Mouse (Mus musculus): Measurements from ENCODE around the gene Muc1. TPM values are rescaled to one million over a fixed set of nuclear protein-coding genes. Genes with fewer than 3 reads are reported as not detected.
A peak's percentile ranks its signal among the peaks of the same experiment; 100 is the strongest.

The Muc1 gene
- polyA plus RNA-seq, 2 experiments, result 1.1 to 5.6 TPM

DNA sequence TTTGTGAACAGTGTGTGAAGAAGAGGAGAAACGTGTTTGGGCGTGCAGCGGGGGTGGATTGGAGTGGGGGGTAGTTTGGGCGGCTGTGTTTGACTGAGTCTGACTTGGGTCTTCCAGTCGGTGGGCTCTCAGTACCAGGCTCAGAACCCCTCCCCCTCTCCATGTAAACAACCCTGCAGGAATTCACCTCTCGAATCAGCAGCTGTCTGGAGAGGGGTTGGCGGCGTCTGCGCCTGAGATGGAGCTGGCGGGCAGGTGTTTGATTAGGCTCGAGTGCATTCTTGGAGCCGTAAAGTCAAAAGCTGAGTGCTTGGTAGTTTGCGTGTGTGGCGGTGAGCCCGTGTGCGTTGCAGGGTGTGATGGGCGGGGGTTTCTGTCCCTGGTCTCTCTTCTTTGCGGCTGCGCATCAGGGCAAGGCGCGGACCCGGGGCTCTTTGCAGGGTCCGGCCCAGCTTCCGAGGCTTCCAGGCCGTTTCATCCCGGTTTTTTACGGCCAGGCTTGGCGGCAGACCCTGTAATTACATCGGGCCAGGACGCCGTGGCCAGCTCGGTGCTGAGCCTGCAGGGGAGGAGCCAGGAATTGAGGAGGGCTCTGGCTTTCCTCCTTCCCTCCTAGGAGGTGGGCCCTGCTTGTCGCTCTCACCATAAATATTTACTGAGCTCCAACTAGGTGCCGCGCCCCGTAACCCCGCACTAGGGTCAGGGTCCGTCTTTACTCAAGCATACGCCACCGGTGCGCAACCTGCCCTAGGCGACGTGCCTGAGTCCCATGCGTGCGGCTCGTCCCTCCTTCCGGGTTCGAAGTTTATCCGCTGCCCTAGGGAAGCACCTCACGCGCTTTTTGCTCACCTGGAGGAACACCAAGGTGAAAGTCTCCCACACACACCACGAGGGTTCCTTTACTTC, 52.0 kb downstream of the Muc1 start, which contains the start of gene Efna1:
Gene Efna1, minus strand, starts transcription at position 537 of the 906 bp plus-strand sequence.
- H3K27me3 ChIP-seq (ENCODE audit: control insufficient read depth, insufficient read depth, low read length), result no peaks in the 10 kb centered on the region
- peak; percentile 36; the same call in 1 of the 2 replicates for ATAC-seq (ENCODE audit: low FRiP score, low read depth)
- WGBS, result under 1% methylated on average over 51 of the region's 52 CpGs

DNA sequence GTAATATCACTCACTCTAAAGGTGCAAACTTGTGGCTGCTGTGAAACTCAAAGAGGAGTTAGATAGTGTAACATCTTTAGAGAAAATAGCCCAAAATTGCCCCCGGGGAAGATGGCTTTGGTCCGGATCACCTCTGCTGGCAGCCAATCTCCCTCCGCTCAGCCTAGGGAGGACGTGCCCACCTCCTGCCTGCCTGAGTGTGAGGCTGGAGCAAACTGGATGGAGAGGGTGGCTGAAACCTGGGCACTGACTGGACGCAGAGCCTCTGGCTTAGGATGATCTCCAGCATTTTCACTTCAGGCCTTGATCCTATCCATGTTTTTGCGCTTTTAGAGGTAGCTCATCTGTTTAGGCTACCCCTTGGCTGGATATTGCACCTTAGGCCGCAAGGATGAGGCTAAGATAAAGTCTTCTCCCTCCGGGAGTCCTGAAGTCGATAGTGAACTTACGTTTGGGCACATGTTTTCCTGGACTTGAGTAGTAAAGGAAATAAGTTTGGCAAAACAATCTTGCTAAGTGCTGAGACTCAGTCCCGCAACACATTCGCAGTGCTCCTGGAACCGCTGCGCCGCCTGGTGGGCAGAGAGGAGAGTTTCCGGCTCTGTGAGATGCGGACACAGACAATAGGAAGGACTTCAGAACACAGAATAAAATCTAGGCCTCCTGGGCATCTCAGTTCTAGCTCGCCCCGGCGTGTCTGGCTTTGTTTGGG, 52.9 kb downstream of the Muc1 start:
- peak; percentile 76 for DNase-seq (ENCODE audit: low spot score)
- no peak for ATAC-seq (ENCODE audit: low FRiP score, low read depth)
- no peak for TF ChIP-seq POLR2A (IDR thresholded peaks at IDR 0.05; ENCODE audit: borderline replicate concordance, extremely low read depth, insufficient read depth, insufficient read length)
- H3K27ac ChIP-seq (replicated peaks; ENCODE audit: low read depth, low read length), result peak overlapping the region; percentile 33; the same call in 1 of the 2 replicates
- H3K27me3 ChIP-seq (ENCODE audit: control insufficient read depth, insufficient read depth, low read length), result no peaks in the 10 kb centered on the region
- no peaks in the 10 kb centered on the region for H3K36me3 ChIP-seq (ENCODE audit: control insufficient read depth, insufficient read depth, low read length)
- H3K4me3 ChIP-seq (replicated peaks; ENCODE audit: low read length), result peak overlapping the region; percentile 48
- no peak overlapping the region for H3K9ac ChIP-seq (ENCODE audit: low read depth, low read length, severe bottlenecking)
- WGBS, result 14% methylated on average over 20 of the region's 20 CpGs
- no peaks in the 10 kb centered on the region for H3K9me3 ChIP-seq (ENCODE audit: control insufficient read depth, low read length)
- H3K4me2 ChIP-seq (replicated peaks; ENCODE audit: low read depth, low read length, severe bottlenecking), result peak overlapping the region; percentile 96
- H3K4me1 ChIP-seq (ENCODE audit: control insufficient read depth, insufficient read depth, low read length), result peaks cover 30% of the 10 kb centered on the region

More for the DNA sequence above, 52.0 kb downstream of the Muc1 start, which contains the start of gene Efna1:
- peak; percentile 49 for DNase-seq (ENCODE audit: low spot score)
- H3K9ac ChIP-seq (ENCODE audit: low read depth, low read length, severe bottlenecking), result peak within 1 kb of the TSS; percentile 70
- peak within 1 kb of the TSS; percentile 33; the same call in 1 of the 2 replicates for H3K27ac ChIP-seq (replicated peaks; ENCODE audit: low read depth, low read length)
- H3K36me3 ChIP-seq (ENCODE audit: control insufficient read depth, insufficient read depth, low read length), result peaks cover 4% of the 10 kb centered on the region
- peaks cover 34% of the 10 kb centered on the region for H3K4me1 ChIP-seq (ENCODE audit: control insufficient read depth, insufficient read depth, low read length)
- H3K9me3 ChIP-seq (ENCODE audit: control insufficient read depth, low read length), result no peaks in the 10 kb centered on the region
- H3K4me2 ChIP-seq (replicated peaks; ENCODE audit: low read depth, low read length, severe bottlenecking), result peak within 1 kb of the TSS; percentile 96
- TF ChIP-seq POLR2A (IDR thresholded peaks at IDR 0.05; ENCODE audit: borderline replicate concordance, extremely low read depth, insufficient read depth, insufficient read length), result no peak
- H3K4me3 ChIP-seq (replicated peaks; ENCODE audit: low read length), result peak within 1 kb of the TSS; percentile 48

DNA sequence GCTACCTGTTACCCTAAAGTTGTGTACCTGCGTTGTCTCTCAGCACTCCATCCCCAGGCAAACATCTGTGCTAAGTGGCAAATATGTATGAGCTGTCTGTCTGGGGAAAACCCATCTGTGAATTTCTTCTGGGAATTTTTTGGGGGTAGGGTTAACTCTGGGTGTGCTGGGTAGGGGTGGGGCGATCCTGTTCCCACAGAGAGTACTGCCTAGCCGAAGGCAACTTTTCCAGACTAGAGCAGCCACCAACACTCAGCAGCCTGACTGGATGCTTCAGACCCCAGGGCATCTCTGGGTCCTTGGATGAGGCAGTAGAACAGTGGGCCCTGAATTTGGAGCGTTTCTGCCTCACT, 53.4 kb downstream of the Muc1 start:
- H3K9ac ChIP-seq (ENCODE audit: low read depth, low read length, severe bottlenecking), result no peak overlapping the region

More for the DNA sequence above, 53.4 kb downstream of the Muc1 start:
- Histone ChIP-seq H3K36me3 (ENCODE audit: control insufficient read depth, insufficient read depth, low read length) (no peaks in the 10 kb centered on the region), H3K27ac (replicated peaks; ENCODE audit: low read depth, low read length) (no peak overlapping the region), H3K9me3 (ENCODE audit: control insufficient read depth, low read length) (no peaks in the 10 kb centered on the region), H3K4me2 (replicated peaks; ENCODE audit: low read depth, low read length, severe bottlenecking) (no peak overlapping the region), H3K4me3 (replicated peaks; ENCODE audit: low read length) (no peak overlapping the region), H3K27me3 (ENCODE audit: control insufficient read depth, insufficient read depth, low read length) (no peaks in the 10 kb centered on the region), H3K4me1 (ENCODE audit: control insufficient read depth, insufficient read depth, low read length) (peaks cover 24% of the 10 kb centered on the region)
- DNase-seq (ENCODE audit: low spot score), result no peak
- TF ChIP-seq POLR2A (IDR thresholded peaks at IDR 0.05; ENCODE audit: borderline replicate concordance, extremely low read depth, insufficient read depth, insufficient read length), result no peak
- ATAC-seq (ENCODE audit: low FRiP score, low read depth), result no peak
- 23% methylated on average over 4 of the region's 4 CpGs for WGBS

MicroRNA genes within 50 kb of the gene (microRNA counts, 519-probe panel; counts per million panel counts)
- microRNA mmu-miR-92b, result not detected

Small RNAs within 50 kb of the gene (microRNA-seq; reads per million reads assigned to microRNA genes)
- 70.0 reads per million, percentile 41 among the genes with 10 or more reads in this experiment for gene Mir92b

Other genes starting within 250 kb of the Muc1 start
- gene Rusc1, start 135.7 kb upstream of the Muc1 start, polyA plus RNA-seq (2012; rRNA removed), result 56.6 and 64.2 TPM in 2 replicates
- gene Rusc1, start 135.7 kb upstream of the Muc1 start, polyA plus RNA-seq (2014; fragmentation: Nextera tagmentation; extraction: Ambion mirVana), result 24.8 and 27.5 TPM in 2 replicates
- gene Gm43738, start 128.0 kb upstream of the Muc1 start, polyA plus RNA-seq (2012; rRNA removed), result 0.03 TPM in 1 of 2 replicates, not detected in the other
- not detected in 2 replicates for gene Gm43738, start 128.0 kb upstream of the Muc1 start, polyA plus RNA-seq (2014; fragmentation: Nextera tagmentation; extraction: Ambion mirVana)
- 118 and 119 TPM in 2 replicates for gene Fdps, start 127.1 kb upstream of the Muc1 start, polyA plus RNA-seq (2012; rRNA removed)
- 172 and 215 TPM in 2 replicates for gene Fdps, start 127.1 kb upstream of the Muc1 start, polyA plus RNA-seq (2014; fragmentation: Nextera tagmentation; extraction: Ambion mirVana)
- 0.27 and 0.50 TPM in 2 replicates for gene Pklr, start 92.9 kb upstream of the Muc1 start, polyA plus RNA-seq (2012; rRNA removed)
- gene Pklr, start 92.9 kb upstream of the Muc1 start, polyA plus RNA-seq (2014; fragmentation: Nextera tagmentation; extraction: Ambion mirVana), result 0.14 and 0.23 TPM in 2 replicates
- 4.6 and 8.9 TPM in 2 replicates for gene Hcn3, start 68.9 kb upstream of the Muc1 start, polyA plus RNA-seq (2012; rRNA removed)
- gene Hcn3, start 68.9 kb upstream of the Muc1 start, polyA plus RNA-seq (2014; fragmentation: Nextera tagmentation; extraction: Ambion mirVana), result 1.5 and 1.6 TPM in 2 replicates
- gene Clk2, start 64.3 kb upstream of the Muc1 start, polyA plus RNA-seq (2012; rRNA removed), result 152 and 155 TPM in 2 replicates
- gene Clk2, start 64.3 kb upstream of the Muc1 start, polyA plus RNA-seq (2014; fragmentation: Nextera tagmentation; extraction: Ambion mirVana), result 26.5 and 34.2 TPM in 2 replicates
- gene Scamp3, start 51.6 kb upstream of the Muc1 start, polyA plus RNA-seq (2012; rRNA removed), result 114 and 156 TPM in 2 replicates
- 93.9 and 96.0 TPM in 2 replicates for gene Scamp3, start 51.6 kb upstream of the Muc1 start, polyA plus RNA-seq (2014; fragmentation: Nextera tagmentation; extraction: Ambion mirVana)
- 95.5 and 124 TPM in 2 replicates for gene Fam189b, start 45.9 kb upstream of the Muc1 start, polyA plus RNA-seq (2012; rRNA removed)
- gene Fam189b, start 45.9 kb upstream of the Muc1 start, polyA plus RNA-seq (2014; fragmentation: Nextera tagmentation; extraction: Ambion mirVana), result 34.5 and 34.8 TPM in 2 replicates
- 51.2 and 68.0 TPM in 2 replicates for gene Gba, start 26.1 kb upstream of the Muc1 start, polyA plus RNA-seq (2012; rRNA removed)
- 48.1 and 53.3 TPM in 2 replicates for gene Gba, start 26.1 kb upstream of the Muc1 start, polyA plus RNA-seq (2014; fragmentation: Nextera tagmentation; extraction: Ambion mirVana)
- 229 and 244 TPM in 2 replicates for gene Thbs3, start 13.9 kb upstream of the Muc1 start, polyA plus RNA-seq (2012; rRNA removed)
- gene Thbs3, start 13.9 kb upstream of the Muc1 start, polyA plus RNA-seq (2014; fragmentation: Nextera tagmentation; extraction: Ambion mirVana), result 78.9 and 83.0 TPM in 2 replicates
- 196 and 211 TPM in 2 replicates for gene Mtx1, start 2.0 kb upstream of the Muc1 start, polyA plus RNA-seq (2012; rRNA removed)
- gene Mtx1, start 2.0 kb upstream of the Muc1 start, polyA plus RNA-seq (2014; fragmentation: Nextera tagmentation; extraction: Ambion mirVana), result 159 and 163 TPM in 2 replicates
- 121 and 153 TPM in 2 replicates for gene Krtcap2, start 16.9 kb downstream of the Muc1 start, polyA plus RNA-seq (2012; rRNA removed)
- 352 and 353 TPM in 2 replicates for gene Krtcap2, start 16.9 kb downstream of the Muc1 start, polyA plus RNA-seq (2014; fragmentation: Nextera tagmentation; extraction: Ambion mirVana)
- gene Trim46, start 17.3 kb downstream of the Muc1 start, polyA plus RNA-seq (2012; rRNA removed), result 19.0 and 25.4 TPM in 2 replicates
- gene Trim46, start 17.3 kb downstream of the Muc1 start, polyA plus RNA-seq (2014; fragmentation: Nextera tagmentation; extraction: Ambion mirVana), result 3.9 and 4.7 TPM in 2 replicates
- 313 and 432 TPM in 2 replicates for gene Dpm3, start 30.3 kb downstream of the Muc1 start, polyA plus RNA-seq (2012; rRNA removed)
- 165 and 173 TPM in 2 replicates for gene Dpm3, start 30.3 kb downstream of the Muc1 start, polyA plus RNA-seq (2014; fragmentation: Nextera tagmentation; extraction: Ambion mirVana)
- 150 and 198 TPM in 2 replicates for gene Slc50a1, start 41.5 kb downstream of the Muc1 start, polyA plus RNA-seq (2012; rRNA removed)
- 90.8 and 95.6 TPM in 2 replicates for gene Slc50a1, start 41.5 kb downstream of the Muc1 start, polyA plus RNA-seq (2014; fragmentation: Nextera tagmentation; extraction: Ambion mirVana)
- gene Efna1, start 52.1 kb downstream of the Muc1 start, polyA plus RNA-seq (2012; rRNA removed), result 51.7 and 52.2 TPM in 2 replicates
- gene Efna1, start 52.1 kb downstream of the Muc1 start, polyA plus RNA-seq (2014; fragmentation: Nextera tagmentation; extraction: Ambion mirVana), result 42.2 and 48.1 TPM in 2 replicates
- 38.1 and 48.5 TPM in 2 replicates for gene Efna3, start 93.9 kb downstream of the Muc1 start, polyA plus RNA-seq (2012; rRNA removed)
- 32.1 and 34.4 TPM in 2 replicates for gene Efna3, start 93.9 kb downstream of the Muc1 start, polyA plus RNA-seq (2014; fragmentation: Nextera tagmentation; extraction: Ambion mirVana)
- gene Efna4, start 109.0 kb downstream of the Muc1 start, polyA plus RNA-seq (2012; rRNA removed), result 56.5 and 67.1 TPM in 2 replicates
- gene Efna4, start 109.0 kb downstream of the Muc1 start, polyA plus RNA-seq (2014; fragmentation: Nextera tagmentation; extraction: Ambion mirVana), result 32.0 and 34.2 TPM in 2 replicates
- gene Adam15, start 120.9 kb downstream of the Muc1 start, polyA plus RNA-seq (2012; rRNA removed), result 80.4 and 97.6 TPM in 2 replicates
- 45.9 and 48.2 TPM in 2 replicates for gene Adam15, start 120.9 kb downstream of the Muc1 start, polyA plus RNA-seq (2014; fragmentation: Nextera tagmentation; extraction: Ambion mirVana)
- gene Dcst2, start 132.9 kb downstream of the Muc1 start, polyA plus RNA-seq (2012; rRNA removed), result 0.63 and 1.1 TPM in 2 replicates
- gene Dcst2, start 132.9 kb downstream of the Muc1 start, polyA plus RNA-seq (2014; fragmentation: Nextera tagmentation; extraction: Ambion mirVana), result 0.14 and 0.26 TPM in 2 replicates
- gene Dcst1, start 136.2 kb downstream of the Muc1 start, polyA plus RNA-seq (2012; rRNA removed), result 0.11 and 0.17 TPM in 2 replicates
- gene Dcst1, start 136.2 kb downstream of the Muc1 start, polyA plus RNA-seq (2014; fragmentation: Nextera tagmentation; extraction: Ambion mirVana), result 0.17 and 0.18 TPM in 2 replicates
- 13.4 and 14.7 TPM in 2 replicates for gene Zbtb7b, start 165.7 kb downstream of the Muc1 start, polyA plus RNA-seq (2012; rRNA removed)
- 2.7 and 3.4 TPM in 2 replicates for gene Zbtb7b, start 165.7 kb downstream of the Muc1 start, polyA plus RNA-seq (2014; fragmentation: Nextera tagmentation; extraction: Ambion mirVana)
- gene Lenep, start 173.7 kb downstream of the Muc1 start, polyA plus RNA-seq (2012; rRNA removed), result 2.4 and 2.8 TPM in 2 replicates
- gene Lenep, start 173.7 kb downstream of the Muc1 start, polyA plus RNA-seq (2014; fragmentation: Nextera tagmentation; extraction: Ambion mirVana), result not detected in 2 replicates
- gene Flad1, start 182.8 kb downstream of the Muc1 start, polyA plus RNA-seq (2012; rRNA removed), result 32.8 and 36.0 TPM in 2 replicates
- 26.8 and 27.1 TPM in 2 replicates for gene Flad1, start 182.8 kb downstream of the Muc1 start, polyA plus RNA-seq (2014; fragmentation: Nextera tagmentation; extraction: Ambion mirVana)
- gene Cks1b, start 189.3 kb downstream of the Muc1 start, polyA plus RNA-seq (2012; rRNA removed), result 247 and 268 TPM in 2 replicates
- gene Cks1b, start 189.3 kb downstream of the Muc1 start, polyA plus RNA-seq (2014; fragmentation: Nextera tagmentation; extraction: Ambion mirVana), result 473 and 476 TPM in 2 replicates
- 134 and 166 TPM in 2 replicates for gene Shc1, start 189.4 kb downstream of the Muc1 start, polyA plus RNA-seq (2012; rRNA removed)
- 72.5 and 80.0 TPM in 2 replicates for gene Shc1, start 189.4 kb downstream of the Muc1 start, polyA plus RNA-seq (2014; fragmentation: Nextera tagmentation; extraction: Ambion mirVana)
- 83.4 and 121 TPM in 2 replicates for gene Pygo2, start 201.2 kb downstream of the Muc1 start, polyA plus RNA-seq (2012; rRNA removed)
- 58.3 and 65.3 TPM in 2 replicates for gene Pygo2, start 201.2 kb downstream of the Muc1 start, polyA plus RNA-seq (2014; fragmentation: Nextera tagmentation; extraction: Ambion mirVana)
- 31.4 and 32.8 TPM in 2 replicates for gene Pbxip1, start 207.6 kb downstream of the Muc1 start, polyA plus RNA-seq (2012; rRNA removed)
- gene Pbxip1, start 207.6 kb downstream of the Muc1 start, polyA plus RNA-seq (2014; fragmentation: Nextera tagmentation; extraction: Ambion mirVana), result 17.9 and 21.2 TPM in 2 replicates
- gene Pmvk, start 225.5 kb downstream of the Muc1 start, polyA plus RNA-seq (2012; rRNA removed), result 41.8 and 47.2 TPM in 2 replicates
- gene Pmvk, start 225.5 kb downstream of the Muc1 start, polyA plus RNA-seq (2014; fragmentation: Nextera tagmentation; extraction: Ambion mirVana), result 46.5 and 52.3 TPM in 2 replicates